Mouse (Mus musculus) adrenal gland, adult 8-10 months (tissue): ENCODE measurements at regions not wholly inside any gene's neighbourhood (a gene's known extent, or its start where the extent isn't known, plus 50 kb on each side); places are given as distances from the start of the nearest gene placed in this dataset.

Experiments used
- DNase-seq: peaks from one replicate; pipeline ENCODE4 v3.0.0; 2022

GRCm38 (mm10) chr11:40624126-40624778 is 70.8 kb downstream of the Mat2b start:
- no peak for DNase-seq

DNA sequence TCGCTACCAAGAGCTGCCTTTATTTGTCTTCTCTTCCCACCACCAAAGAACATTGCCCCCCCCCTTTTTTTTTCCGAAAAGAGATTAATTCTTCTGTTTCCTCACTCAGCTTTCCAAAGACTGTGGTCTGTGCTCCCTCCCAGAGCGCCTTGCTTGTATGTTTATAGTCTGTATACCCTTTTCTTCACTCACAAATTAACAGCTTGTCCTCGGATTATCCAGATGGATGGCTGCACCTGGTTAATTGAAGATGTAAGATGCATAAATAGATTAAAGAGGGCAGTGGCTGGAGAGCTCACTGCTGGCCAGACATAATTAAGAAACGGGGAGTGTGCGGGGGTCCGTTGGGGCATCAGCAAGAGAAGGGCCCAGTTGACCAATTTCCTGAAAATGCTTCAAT is 75.0 kb downstream of the Mat2b start:
- DNase-seq = no peak

GRCm38 (mm10) chr11:40603008-40603407 is 92.0 kb downstream of the Mat2b start:
- DNase-seq = no peak

DNA sequence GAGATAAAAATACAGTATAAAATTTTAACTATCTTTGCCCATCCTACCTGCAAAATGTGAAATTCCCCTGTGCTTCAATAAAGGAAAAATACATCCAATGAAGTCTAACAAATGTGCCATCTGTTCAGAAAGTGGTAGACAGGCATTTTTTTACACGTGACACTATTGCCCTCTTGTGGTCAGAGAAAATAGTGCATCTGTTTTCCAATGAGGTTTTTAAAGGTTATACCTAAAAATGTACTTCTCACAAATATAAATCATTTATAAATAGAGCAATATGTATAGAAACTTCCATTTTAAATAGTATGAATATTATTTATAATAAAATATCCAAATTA is 93.5 kb downstream of the Mat2b start:
- no peak for DNase-seq

DNA sequence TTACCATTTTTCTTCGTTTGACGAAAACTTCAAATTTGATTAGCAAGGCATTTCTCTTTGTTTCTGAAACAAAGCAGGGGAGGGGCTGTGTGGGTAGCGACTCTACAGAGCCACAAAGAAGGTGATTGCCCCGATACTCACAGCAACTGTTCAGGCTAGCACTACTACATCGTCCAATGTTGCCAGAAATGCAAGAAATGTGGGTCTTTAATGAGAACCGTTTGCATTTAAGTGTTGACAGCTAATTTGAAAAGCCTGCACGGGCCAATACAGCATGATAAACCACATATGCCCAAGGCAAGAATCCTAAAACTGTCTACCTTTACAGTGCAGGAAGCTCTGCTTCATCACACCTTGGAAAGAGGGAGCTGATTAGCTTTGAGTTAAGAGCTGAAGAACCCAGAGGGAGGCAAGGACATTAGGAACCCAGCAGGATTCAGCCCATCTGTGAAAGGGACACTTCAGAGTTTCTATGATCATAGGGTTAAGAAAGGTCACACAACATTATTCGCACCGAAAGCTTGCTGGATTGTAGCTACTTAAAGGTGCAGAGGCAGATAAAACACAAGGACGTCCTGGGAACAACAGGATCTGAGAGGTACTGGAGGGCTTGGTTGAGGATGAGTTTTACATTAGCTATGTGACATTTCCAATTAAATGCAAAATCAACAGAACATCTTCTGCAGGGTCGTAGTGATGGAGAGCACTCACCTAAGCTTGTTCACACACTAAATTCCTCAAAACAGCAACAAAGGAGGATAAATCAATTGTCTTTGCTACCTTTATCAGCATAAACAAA is 94.0 kb downstream of the Mat2b start:
- DNase-seq = no peak

DNA sequence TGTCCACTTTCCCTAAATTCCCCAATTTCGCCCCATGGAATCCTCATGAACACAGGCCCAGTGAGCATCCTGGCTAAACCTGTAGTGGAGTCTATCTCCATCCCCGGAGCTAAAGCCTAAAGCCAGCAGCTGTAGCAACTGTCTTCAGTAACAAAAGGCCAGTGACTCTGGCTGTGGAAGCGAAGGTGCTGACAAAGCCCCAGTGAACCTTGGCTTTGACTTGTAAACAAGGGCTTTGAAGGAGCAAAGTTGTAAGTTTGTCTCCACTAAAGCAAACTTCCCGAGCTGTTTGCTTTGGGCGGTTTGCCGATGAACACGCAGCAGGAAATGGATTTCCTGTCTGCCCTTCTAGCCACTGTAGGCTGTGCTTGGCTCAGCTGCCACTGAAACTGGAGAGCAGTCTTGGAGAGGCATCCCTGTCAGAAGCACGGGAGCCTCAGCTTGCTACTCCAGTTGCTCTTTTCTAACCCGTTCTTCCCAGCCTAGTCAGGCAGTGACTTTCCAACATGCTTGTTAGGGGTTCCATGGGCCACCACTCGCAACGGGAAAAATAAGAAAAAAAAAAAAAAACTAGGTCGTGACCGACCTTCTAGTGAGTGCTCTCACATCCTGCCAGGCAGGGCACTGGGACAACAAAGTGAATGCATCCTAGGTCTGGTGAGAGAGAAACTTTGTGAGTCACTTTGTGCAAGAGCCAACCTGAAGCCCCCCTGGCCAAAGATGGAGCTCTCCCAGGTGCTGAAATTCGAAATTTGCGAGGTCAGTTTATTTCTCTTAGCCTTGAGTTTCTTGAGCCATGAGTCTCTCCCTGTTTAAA is 94.8 kb downstream of the Mat2b start:
- peak; percentile 5 for DNase-seq

GRCm38 (mm10) chr11:40596347-40596746 is 98.7 kb downstream of the Mat2b start:
- no peak for DNase-seq

GRCm38 (mm10) chr11:40592056-40592455 is 102.9 kb downstream of the Mat2b start:
- DNase-seq = no peak

DNA sequence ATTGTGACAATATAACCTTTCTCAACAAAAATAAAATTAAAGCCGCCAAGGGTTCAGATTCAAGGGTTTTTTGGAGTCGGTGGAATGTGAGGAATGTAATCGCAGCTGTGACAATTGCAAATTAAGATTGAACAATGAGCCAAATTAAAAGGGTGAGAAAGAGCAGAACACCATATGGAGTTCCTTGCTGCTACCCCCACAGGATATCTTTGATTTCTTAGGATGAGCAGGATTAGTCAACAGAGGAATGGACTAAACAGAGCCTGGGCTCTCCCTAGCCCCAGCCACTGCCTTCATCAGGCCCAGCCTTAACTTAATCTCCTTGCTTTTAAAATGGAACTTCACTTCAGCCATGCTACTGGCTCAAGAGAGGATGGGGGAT is 121.3 kb downstream of the Mat2b start:
- no peak for DNase-seq

GRCm38 (mm10) chr11:40572953-40573757 is 121.8 kb downstream of the Mat2b start:
- DNase-seq = no peak

GRCm38 (mm10) chr11:40562866-40563265 is 132.1 kb downstream of the Mat2b start:
- no peak for DNase-seq

DNA sequence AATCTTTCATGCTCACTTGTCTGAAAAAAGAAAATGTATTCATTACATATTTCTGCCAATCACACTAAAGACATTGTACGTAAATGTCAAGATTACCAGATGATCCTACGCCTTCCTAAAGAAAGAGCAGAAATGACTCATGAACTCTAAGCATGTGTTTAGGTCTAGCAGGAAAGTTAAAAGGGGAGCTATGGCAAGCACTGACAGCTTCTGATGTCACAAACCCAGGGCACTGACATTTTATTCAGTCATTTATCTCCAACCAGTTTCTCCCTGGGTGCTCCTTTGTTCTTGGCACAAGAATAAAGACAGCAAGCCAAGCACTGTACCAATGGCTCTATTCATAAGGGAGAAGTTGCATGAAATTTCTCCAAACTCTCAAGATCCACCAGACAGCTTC is 133.0 kb downstream of the Mat2b start:
- no peak for DNase-seq

- no peak for DNase-seq
Measured at GRCm38 (mm10) chr11:40561400-40561799, 133.6 kb downstream of the Mat2b start.

- no peak for DNase-seq
Measured at GRCm38 (mm10) chr11:40558486-40558885, 136.5 kb downstream of the Mat2b start.

DNA sequence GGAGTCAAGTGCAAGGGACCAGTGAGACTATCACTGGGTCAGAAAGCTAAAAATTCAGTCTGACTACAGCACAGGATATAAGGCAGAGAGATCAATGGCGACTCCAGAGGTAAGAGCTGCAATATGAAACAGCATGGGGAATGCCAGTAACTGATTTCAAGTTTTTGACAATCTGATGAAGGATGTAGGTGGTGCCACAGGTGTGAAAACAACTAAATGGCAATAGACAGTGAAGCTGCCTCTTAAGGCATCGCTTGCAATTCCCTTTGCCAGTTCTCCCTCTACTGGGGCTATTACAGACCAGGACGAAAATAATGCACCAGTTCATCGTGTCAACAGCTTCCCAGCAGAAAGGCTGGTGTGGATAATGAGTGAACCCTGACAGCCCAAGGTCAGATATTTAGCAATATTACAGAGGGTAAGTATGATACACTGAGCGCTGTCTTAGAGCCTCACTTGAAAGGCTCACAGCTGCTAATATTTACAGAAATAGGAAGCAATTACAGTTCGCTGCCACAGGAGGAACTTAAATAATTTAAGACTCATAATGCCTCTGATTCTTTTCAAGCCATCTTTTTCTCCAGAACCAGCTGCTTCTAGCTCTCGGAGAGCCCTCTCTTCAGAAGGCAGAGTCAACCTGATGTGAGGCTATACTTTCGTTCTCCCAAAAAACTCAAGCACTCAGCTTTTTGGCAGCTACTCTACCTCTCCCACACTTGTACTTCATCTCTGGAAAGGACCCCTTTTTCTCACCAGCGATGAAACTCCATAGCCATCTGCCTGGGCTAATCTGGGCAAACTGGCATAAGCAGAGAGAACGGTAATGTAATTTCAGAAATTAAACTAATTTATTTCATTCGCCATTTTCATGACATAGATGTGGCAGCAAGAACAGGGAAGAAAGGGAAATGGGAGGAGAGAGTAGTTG is 139.9 kb downstream of the Mat2b start:
- DNase-seq = no peak

GRCm38 (mm10) chr11:40552054-40552453 is 142.9 kb downstream of the Mat2b start:
- no peak for DNase-seq

DNA sequence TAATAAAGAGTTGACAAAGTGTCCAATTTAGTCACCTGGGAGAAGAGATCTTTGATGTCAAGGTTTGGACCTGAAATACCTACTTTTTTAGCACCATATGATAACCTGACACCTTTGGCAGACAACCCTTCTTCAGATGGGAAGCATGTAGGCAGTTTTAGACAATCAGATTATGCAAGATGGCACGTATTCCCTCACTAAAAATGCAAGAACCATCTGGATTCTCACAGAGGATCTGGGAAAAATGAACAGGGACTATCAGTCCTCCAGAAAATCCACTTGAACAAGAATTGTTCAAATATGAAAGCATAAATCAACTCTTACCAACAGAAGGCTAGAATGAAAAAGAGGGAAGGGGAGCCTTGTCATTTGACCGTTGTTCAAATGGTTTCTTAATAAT is 148.4 kb downstream of the Mat2b start:
- DNase-seq = no peak

DNA sequence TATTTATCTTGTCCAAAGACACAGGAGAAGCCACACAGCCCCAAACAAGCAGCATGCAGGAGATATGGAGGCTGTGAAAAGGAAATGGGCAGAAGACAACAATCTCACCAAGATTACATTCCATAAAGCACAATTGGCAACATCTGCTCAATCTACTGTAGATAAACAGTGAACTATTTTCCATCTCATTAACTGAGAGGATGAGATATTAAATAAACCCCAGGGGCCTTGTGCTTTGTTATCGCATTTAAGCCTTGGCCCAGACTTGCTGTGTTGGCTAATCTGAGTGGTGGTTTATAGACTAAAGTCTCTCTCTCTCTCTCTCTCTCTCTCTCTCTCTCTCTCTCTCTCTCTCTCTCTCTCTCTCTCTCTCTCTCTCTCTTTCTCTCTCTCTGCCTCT is 149.5 kb downstream of the Mat2b start:
- DNase-seq = no peak

DNA sequence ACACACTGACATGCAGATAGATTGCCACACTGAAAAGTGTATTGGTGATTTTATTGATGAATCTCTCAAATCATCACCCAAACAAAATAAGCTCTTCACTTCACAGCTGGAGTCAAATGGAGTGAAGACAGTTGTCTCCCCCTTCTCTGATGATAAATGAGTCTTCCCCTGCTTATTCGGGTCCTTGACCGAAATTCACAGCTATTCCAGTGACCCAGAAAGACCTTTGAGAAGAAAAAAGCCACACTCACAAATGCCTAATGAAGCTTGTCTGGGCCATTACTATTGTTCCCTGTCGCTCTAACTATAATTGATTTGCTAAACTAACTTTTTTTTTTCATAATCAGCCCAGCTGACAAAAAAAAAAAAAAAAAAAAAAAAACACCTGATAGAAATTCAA is 154.8 kb downstream of the Mat2b start:
- DNase-seq = no peak

DNA sequence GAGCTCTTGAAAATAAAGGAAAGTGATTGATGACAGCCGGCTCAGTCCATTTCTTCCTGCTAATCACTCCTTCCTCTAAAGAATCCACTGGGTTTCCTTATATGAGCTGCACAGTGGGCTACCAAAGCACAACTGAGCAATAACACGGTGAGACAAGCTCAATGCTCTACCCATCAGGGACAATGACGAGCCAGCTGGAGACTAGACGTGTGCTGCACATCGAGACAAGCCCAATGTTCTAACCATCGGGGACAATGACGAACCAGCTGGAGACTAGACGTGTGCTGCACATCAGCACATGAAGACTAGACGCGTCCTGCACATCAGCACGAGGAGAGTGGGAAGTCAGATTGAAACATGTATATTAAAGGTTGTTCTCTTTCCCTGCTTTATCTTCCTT is 155.2 kb downstream of the Mat2b start:
- DNase-seq = no peak

DNA sequence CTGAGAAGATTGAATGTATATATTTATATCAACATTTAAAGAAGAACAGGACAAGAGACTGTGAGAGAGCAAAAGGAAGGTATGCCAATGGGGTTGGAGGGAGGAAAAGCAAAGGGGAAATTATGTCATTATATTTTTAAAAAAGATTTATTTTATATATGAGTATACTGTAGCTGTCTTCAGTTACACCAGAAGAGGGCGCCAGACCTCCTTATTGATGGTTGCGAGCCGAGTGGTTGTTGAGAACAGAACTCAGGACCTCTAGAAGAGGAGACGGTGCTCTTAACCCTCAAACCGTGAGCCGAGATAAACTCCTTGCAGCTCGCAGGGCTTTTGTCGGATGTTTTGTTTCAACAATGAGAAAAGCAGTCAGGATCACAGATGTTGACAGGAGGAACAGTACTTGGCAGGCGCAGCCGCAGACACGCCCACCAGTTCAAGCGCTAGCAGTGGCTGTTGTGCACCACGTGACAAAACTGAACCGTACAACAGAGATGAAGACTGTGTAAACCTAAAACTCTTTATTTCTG is 158.7 kb downstream of the Mat2b start:
- no peak for DNase-seq
